Mouse (Mus musculus) lung, postnatal 0 days (tissue): ENCODE measurements at regions not wholly inside any gene's neighbourhood (a gene's known extent, or its start where the extent isn't known, plus 50 kb on each side); places are given as distances from the start of the nearest gene placed in this dataset.

Experiments used
- CTCF ChIP-seq: IDR thresholded peaks from 2 replicates; pipeline ENCODE4 v1.5.1; 2016; ENCODE audit warnings: antibody characterized with exemption, mild to moderate bottlenecking
- EP300 ChIP-seq: IDR thresholded peaks from 2 replicates; pipeline ENCODE4 v1.6.1; 2016; ENCODE audit warnings: antibody characterized with exemption, mild to moderate bottlenecking, control low read depth

- no peak for TF ChIP-seq CTCF
- TF ChIP-seq EP300 = no peak
Observed at GRCm38 (mm10) chr4:64804996-64805395, 319.0 kb upstream of the Pappa start.
